Mouse (Mus musculus) ES-E14 (cell line): ENCODE measurements around the gene Sv2c. TPM values are rescaled to one million over a fixed set of nuclear protein-coding genes. Genes with fewer than 3 reads are reported as not detected.

ENCODE experiments used
- DNase-seq: peaks from one replicate; pipeline ENCODE4 v3.0.0-alpha.2; 2013; ENCODE audit warnings: low read depth, low spot score
- H3K27ac ChIP-seq: 2 replicates; pipeline ENCODE4 v1.5.1; 2012; ENCODE audit warnings: low read depth, mild to moderate bottlenecking, low read length, moderate library complexity, mixed read lengths; ENCODE audit not compliant: poor library complexity, insufficient read depth, severe bottlenecking
- H3K36me3 ChIP-seq: 2 replicates; pipeline ENCODE4 v1.6.1; 2012; ENCODE audit warnings: mild to moderate bottlenecking, low read length, moderate library complexity, mixed read lengths; ENCODE audit not compliant: control insufficient read depth, poor library complexity, insufficient read depth, severe bottlenecking
- H3K4me1 ChIP-seq, 2 experiments: fragments of 150-350 bp in 1 of 2; sonication (generic) in 1 of 2; 2 replicates each; pipeline ENCODE4 v1.6.1; 2012; ENCODE audit warnings: low read length in 2 of 2, mild to moderate bottlenecking in 1 of 2, mixed read lengths in 1 of 2; ENCODE audit not compliant: control insufficient read depth in 2 of 2, insufficient read depth in 2 of 2, poor library complexity in 1 of 2
- H3K4me3 ChIP-seq, 2 experiments: fragments of 150-350 bp in 1 of 2; sonication (generic) in 1 of 2; 2 replicates each; pipeline ENCODE4 v1.5.1; 2012; ENCODE audit warnings: low read length in 2 of 2, low read depth in 1 of 2, mild to moderate bottlenecking in 1 of 2, mixed read lengths in 1 of 2; ENCODE audit not compliant: insufficient read depth in 1 of 2, poor library complexity in 1 of 2, severe bottlenecking in 1 of 2
- H3K9ac ChIP-seq: 2 replicates; pipeline ENCODE4 v1.6.1; 2012; ENCODE audit warnings: low read depth, mild to moderate bottlenecking, low read length, mixed read lengths; ENCODE audit not compliant: poor library complexity, insufficient read depth, severe bottlenecking
- H3K9me3 ChIP-seq: fragments of 150-350 bp; sonication (generic); 2 replicates; pipeline ENCODE4 v1.6.1; 2012; ENCODE audit warnings: low read depth, mild to moderate bottlenecking, low read length; ENCODE audit not compliant: control insufficient read depth, insufficient read depth
- CHD2 ChIP-seq: IDR thresholded peaks from 2 replicates; pipeline ENCODE4 v1.6.1; 2014; ENCODE audit warnings: mild to moderate bottlenecking, low read depth, low read length, inconsistent platforms
- HCFC1 ChIP-seq: IDR thresholded peaks from 2 replicates; pipeline ENCODE4 v1.6.1; 2012; ENCODE audit warnings: low read length, inconsistent platforms, borderline replicate concordance; ENCODE audit not compliant: insufficient read depth
- MAFK ChIP-seq: IDR thresholded peaks from 2 replicates; pipeline ENCODE4 v1.6.1; 2014; ENCODE audit warnings: mild to moderate bottlenecking, low read depth, low read length, inconsistent platforms; ENCODE audit not compliant: insufficient read depth
- ZC3H11A ChIP-seq: IDR thresholded peaks from 2 replicates; pipeline ENCODE4 v1.6.1; 2012; ENCODE audit warnings: low read depth, mild to moderate bottlenecking, inconsistent platforms, low read length, borderline replicate concordance
- ZNF384 ChIP-seq: IDR thresholded peaks from 2 replicates; pipeline ENCODE4 v1.6.1; 2012; ENCODE audit warnings: low read depth, low read length, inconsistent platforms
- in situ Hi-C, 2 experiments: fragments of 600-800 bp; cut with MboI; formaldehyde crosslinking; loops; one replicate each; pipeline ENCODE4 v1.15.1; 2025; ENCODE audit warnings: low sequenced_read_pairs in 2 of 2, inconsistent platforms in 1 of 2; ENCODE audit not compliant: unreplicated experiment in 2 of 2
- total RNA-seq: library from RNA; depleted of rRNA; stranded (reverse); fragments of 300-350 nt; gene quantifications from 2 replicates; pipeline ENCODE4 v1.2.3, GENCODE M21; 2012

The Sv2c gene
- total RNA-seq, 1 experiment, result 0.89 TPM

DNA sequence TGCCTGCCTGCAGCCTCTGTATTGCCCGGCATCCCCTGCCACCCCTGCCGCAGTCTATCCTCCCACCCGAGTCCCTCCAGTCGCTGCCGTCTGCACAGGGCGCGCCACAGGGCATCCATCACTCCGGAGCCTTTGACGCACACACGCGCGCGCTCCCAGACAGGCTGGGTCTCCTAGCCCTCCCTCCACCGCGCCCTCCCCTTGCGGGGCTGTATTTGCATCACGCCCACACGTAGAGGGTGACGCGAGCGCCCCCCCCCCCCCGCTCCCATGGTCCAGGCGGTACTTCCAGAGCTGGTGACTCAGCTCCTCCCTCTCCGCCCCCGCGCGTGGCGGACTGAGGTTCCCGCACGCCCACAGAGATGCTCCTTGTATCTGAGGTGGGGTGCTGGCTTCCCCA, 1.3 kb downstream of the Sv2c start:
- in situ Hi-C loops, result no loop called here
- Histone ChIP-seq H3K4me1 (no peaks in the 10 kb centered on the region), H3K4me3 (peak overlapping the region; percentile 67 to 77), H3K9ac (peak overlapping the region; percentile 30; the same call in 1 of the 2 replicates), H3K36me3 (no peaks in the 10 kb centered on the region), H3K27ac (no peak overlapping the region), H3K9me3 (no peaks in the 10 kb centered on the region)
- TF ChIP-seq ZNF384, result no peak
- TF ChIP-seq MAFK, result no peak
- no peak for TF ChIP-seq HCFC1
- no peak for TF ChIP-seq ZC3H11A
- no peak for TF ChIP-seq CHD2
- no peak for DNase-seq

- DNase-seq, result no peak
- TF ChIP-seq CHD2 (no peak), HCFC1 (no peak), ZC3H11A (no peak), ZNF384 (no peak), MAFK (no peak)
- Histone ChIP-seq H3K4me3 (no peak overlapping the region), H3K9ac (no peak overlapping the region), H3K9me3 (no peaks in the 10 kb centered on the region), H3K27ac (no peak overlapping the region), H3K36me3 (no peaks in the 10 kb centered on the region), H3K4me1 (no peaks in the 10 kb centered on the region)
- in situ Hi-C loops, result no loop called here
Observed at GRCm38 (mm10) chr13:96129081-96129480, 3.3 kb downstream of the Sv2c start.

DNA sequence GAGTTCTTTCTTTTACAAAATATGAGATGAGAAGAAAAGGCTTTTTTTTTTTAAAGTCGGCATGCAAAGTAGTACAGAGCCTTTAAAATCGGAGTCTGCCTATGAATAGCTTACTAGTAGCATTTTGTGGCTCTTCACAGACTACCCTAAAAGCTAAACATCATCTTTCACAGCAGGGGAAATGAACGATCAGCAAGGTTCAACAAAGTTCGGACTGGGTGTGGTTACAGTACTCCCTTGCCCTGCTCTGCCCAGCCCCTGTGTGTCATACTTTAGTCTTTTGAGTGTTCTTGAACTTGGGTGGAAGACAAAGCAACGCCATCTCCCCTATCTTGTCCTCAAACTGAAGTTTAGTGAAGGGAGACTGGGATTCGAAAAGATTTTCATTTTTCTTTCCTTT, 5.7 kb downstream of the Sv2c start:
- Histone ChIP-seq H3K27ac (no peak overlapping the region), H3K36me3 (no peaks in the 10 kb centered on the region), H3K9ac (no peak overlapping the region), H3K9me3 (no peaks in the 10 kb centered on the region), H3K4me3 (no peak overlapping the region), H3K4me1 (no peaks in the 10 kb centered on the region)
- in situ Hi-C loops, result no loop called here
- no peak for DNase-seq
- TF ChIP-seq MAFK, result no peak
- TF ChIP-seq HCFC1, result no peak
- no peak for TF ChIP-seq ZNF384

- TF ChIP-seq MAFK (no peak), ZC3H11A (no peak), CHD2 (no peak), ZNF384 (no peak), HCFC1 (no peak)
- H3K4me1 ChIP-seq, result no peaks in the 10 kb centered on the region
- in situ Hi-C loops, result no loop called here
- no peaks in the 10 kb centered on the region for H3K9me3 ChIP-seq
- H3K27ac ChIP-seq, result no peak overlapping the region
- no peak overlapping the region for H3K4me3 ChIP-seq
- no peak overlapping the region for H3K9ac ChIP-seq
- DNase-seq, result no peak
- no peaks in the 10 kb centered on the region for H3K36me3 ChIP-seq
Observed at GRCm38 (mm10) chr13:96125011-96125410, 7.4 kb downstream of the Sv2c start.

- in situ Hi-C loops, result no loop called here
- H3K4me1 ChIP-seq, result no peaks in the 10 kb centered on the region
- no peak overlapping the region for H3K9ac ChIP-seq
- no peak for DNase-seq
- TF ChIP-seq CHD2 (no peak), HCFC1 (no peak), ZNF384 (no peak), ZC3H11A (no peak), MAFK (no peak)
- no peak overlapping the region for H3K4me3 ChIP-seq
- no peaks in the 10 kb centered on the region for H3K36me3 ChIP-seq
- no peak overlapping the region for H3K27ac ChIP-seq
- no peaks in the 10 kb centered on the region for H3K9me3 ChIP-seq
Observed at GRCm38 (mm10) chr13:96112711-96113110, 19.7 kb downstream of the Sv2c start.
